Mouse (Mus musculus) spleen, adult 2 months (tissue): ENCODE measurements around the gene Gatm. TPM values are rescaled to one million over a fixed set of nuclear protein-coding genes. Genes with fewer than 3 reads are reported as not detected.

Experiments used
- DNase-seq, 2 experiments: peaks; one replicate each; pipeline versions ENCODE4 v3.0.0 to v3.0.0-alpha.2; 2012 to 2021; ENCODE audit warnings: low spot score in 2 of 2, low read depth in 1 of 2
- H3K27ac ChIP-seq: fragments of 200-500 bp; 2 replicates; pipeline ENCODE4 v1.5.1; 2012; ENCODE audit warnings: low read length, inconsistent platforms; ENCODE audit not compliant: insufficient read depth
- H3K27me3 ChIP-seq: fragments of 200-500 bp; 2 replicates; pipeline ENCODE4 v1.6.1; 2012; ENCODE audit warnings: mild to moderate bottlenecking, moderate library complexity, low read length, inconsistent platforms; ENCODE audit not compliant: control insufficient read depth, insufficient read depth
- H3K36me3 ChIP-seq: fragments of 200-500 bp; 2 replicates; pipeline ENCODE4 v1.6.1; 2012; ENCODE audit warnings: mild to moderate bottlenecking, low read length, inconsistent platforms; ENCODE audit not compliant: control insufficient read depth, insufficient read depth
- H3K4me1 ChIP-seq: fragments of 200-500 bp; 2 replicates; pipeline ENCODE4 v1.6.1; 2011; ENCODE audit warnings: inconsistent platforms; ENCODE audit not compliant: control insufficient read depth, insufficient read depth, insufficient read length
- H3K4me3 ChIP-seq: fragments of 200-500 bp; 2 replicates; pipeline ENCODE4 v1.5.1; 2011; ENCODE audit warnings: mild to moderate bottlenecking, inconsistent platforms; ENCODE audit not compliant: insufficient read depth, insufficient read length; ENCODE audit errors: extremely low read depth
- CTCF ChIP-seq: fragments of 200-500 bp; IDR thresholded peaks from 2 replicates; pipeline ENCODE4 v1.5.1; 2011; ENCODE audit warnings: mild to moderate bottlenecking, inconsistent platforms; ENCODE audit not compliant: insufficient read depth, insufficient read length, insufficient replicate concordance; ENCODE audit errors: extremely low read depth
- POLR2A ChIP-seq: fragments of 200-500 bp; IDR thresholded peaks from 2 replicates; pipeline ENCODE4 v1.6.1; 2011; ENCODE audit warnings: low read depth, low read length, inconsistent platforms
- WGBS: fragments of 180-500 bp; shearing (Covaris S2); methylation state at CpG from one replicate; pipeline ENCODE4 v1.1.7; 2018; 5-methylcytosine and 5-hydroxymethylcytosine counted together
- polyA plus RNA-seq: library from polyadenylated mRNA; depleted of rRNA; stranded (reverse); fragments of >200 nt; gene quantifications from 2 replicates; pipeline ENCODE4 v1.2.3, GENCODE M21; 2012

The Gatm gene
- polyA plus RNA-seq, 1 experiment, result 17.4 TPM

- Histone ChIP-seq H3K27me3 (no peaks in the 10 kb centered on the region), H3K36me3 (no peaks in the 10 kb centered on the region), H3K4me1 (peaks cover 4% of the 10 kb centered on the region; the same call in 1 of the 2 replicates), H3K4me3 (no peak overlapping the region), H3K27ac (no peak overlapping the region)
- TF ChIP-seq CTCF (no peak), POLR2A (no peak)
- 71% methylated on average over 5 of the region's 5 CpGs for whole genome bisulfite sequencing
- DNase-seq, result no peak
These were observed 27.6 kb upstream of the Gatm start for GRCm38 (mm10) chr2:122638673-122639072.

- Histone ChIP-seq H3K4me3 (peak overlapping the region; percentile 35), H3K36me3 (no peaks in the 10 kb centered on the region; the same call in 1 of the 2 replicates), H3K27me3 (no peaks in the 10 kb centered on the region), H3K4me1 (peaks cover 4% of the 10 kb centered on the region; the same call in 1 of the 2 replicates), H3K27ac (no peak overlapping the region)
- 35% methylated on average over 12 of the region's 12 CpGs for WGBS
- no peak for DNase-seq
- no peak for TF ChIP-seq CTCF
- no peak for TF ChIP-seq POLR2A
These were observed 26.9 kb upstream of the Gatm start for GRCm38 (mm10) chr2:122638029-122638428.

GRCm38 (mm10) chr2:122637526-122637997, 26.5 kb upstream of the Gatm start:
- Histone ChIP-seq H3K36me3 (peaks cover 2% of the 10 kb centered on the region; the same call in 1 of the 2 replicates), H3K27ac (no peak overlapping the region), H3K27me3 (no peaks in the 10 kb centered on the region), H3K4me1 (peaks cover 4% of the 10 kb centered on the region; the same call in 1 of the 2 replicates), H3K4me3 (peak overlapping the region; percentile 35)
- no peak for TF ChIP-seq POLR2A
- peak; percentile 93 for TF ChIP-seq CTCF
- 2% methylated on average over 36 of the region's 36 CpGs for WGBS
- peak in 1 of 2 experiments; percentile 67 for DNase-seq

GRCm38 (mm10) chr2:122636686-122637085, 25.6 kb upstream of the Gatm start, which contains the start of gene AA467197:
TSS of gene AA467197 (plus strand) at chr2:122636986.
- Histone ChIP-seq H3K4me3 (peak within 1 kb of the TSS; percentile 35), H3K36me3 (peaks cover 3% of the 10 kb centered on the region; the same call in 1 of the 2 replicates), H3K27ac (no peak within 1 kb of the TSS), H3K4me1 (peaks cover 4% of the 10 kb centered on the region; the same call in 1 of the 2 replicates), H3K27me3 (no peaks in the 10 kb centered on the region)
- TF ChIP-seq CTCF, result no peak
- no peak for TF ChIP-seq POLR2A
- WGBS, result 49% methylated on average over 3 of the region's 3 CpGs
- DNase-seq, result no peak

GRCm38 (mm10) chr2:122631226-122631801, 20.2 kb upstream of the Gatm start:
- no peak overlapping the region for H3K27ac ChIP-seq
- 1% methylated on average over 53 of the region's 53 CpGs for WGBS
- peaks cover 3% of the 10 kb centered on the region; the same call in 1 of the 2 replicates for H3K36me3 ChIP-seq
- peak overlapping the region; percentile 97 for H3K4me3 ChIP-seq
- H3K4me1 ChIP-seq, result peaks cover 3% of the 10 kb centered on the region
- no peak for DNase-seq
- no peak for TF ChIP-seq POLR2A
- no peak for TF ChIP-seq CTCF
- no peaks in the 10 kb centered on the region for H3K27me3 ChIP-seq

GRCm38 (mm10) chr2:122630465-122631225, 19.5 kb upstream of the Gatm start:
- peak overlapping the region; percentile 77 for H3K27ac ChIP-seq

More at GRCm38 (mm10) chr2:122630465-122631225, 19.5 kb upstream of the Gatm start:
- H3K4me1 ChIP-seq, result peaks cover 3% of the 10 kb centered on the region
- DNase-seq, result peak; percentile 74 to 86
- no peaks in the 10 kb centered on the region for H3K27me3 ChIP-seq
- H3K36me3 ChIP-seq, result peaks cover 3% of the 10 kb centered on the region; the same call in 1 of the 2 replicates
- TF ChIP-seq CTCF, result no peak
- TF ChIP-seq POLR2A, result peak; percentile 41; the same call in 1 of the 2 replicates
- WGBS, result under 1% methylated on average over 75 of the region's 75 CpGs
- H3K4me3 ChIP-seq, result peak overlapping the region; percentile 97
